Mouse (Mus musculus): ENCODE measurements around the gene Rcan3.
A peak's percentile ranks its signal among the peaks of the same experiment; 100 is the strongest.

Gene Rcan3

GRCm38 (mm10) chr4:135433443-135434394, at the start of gene Rcan3:
Rcan3 (minus strand) TSS chr4:135433853.
- DNase-seq: peak; percentile 72 to 86

DNA sequence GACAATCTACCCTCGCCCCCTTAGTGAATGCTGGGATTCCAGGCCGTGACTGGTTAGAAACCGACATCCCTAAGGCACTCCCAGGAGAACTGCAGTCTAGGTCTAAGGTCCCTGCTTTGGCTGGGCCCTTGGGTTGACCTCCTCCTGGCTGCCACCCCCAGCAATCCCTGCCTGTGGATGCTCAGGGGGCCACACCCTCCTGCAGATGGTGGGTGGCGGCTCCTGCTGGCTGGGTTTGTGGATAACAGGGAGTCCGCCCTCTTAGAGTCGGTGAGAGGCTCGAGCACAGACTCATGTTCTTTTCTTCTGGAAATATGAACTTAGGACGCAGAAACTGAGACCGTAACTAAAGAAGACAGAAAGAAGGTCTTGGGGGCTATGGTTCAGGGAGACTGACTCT, 46.7 kb upstream of the Rcan3 start:
- no peak for DNase-seq

DNA sequence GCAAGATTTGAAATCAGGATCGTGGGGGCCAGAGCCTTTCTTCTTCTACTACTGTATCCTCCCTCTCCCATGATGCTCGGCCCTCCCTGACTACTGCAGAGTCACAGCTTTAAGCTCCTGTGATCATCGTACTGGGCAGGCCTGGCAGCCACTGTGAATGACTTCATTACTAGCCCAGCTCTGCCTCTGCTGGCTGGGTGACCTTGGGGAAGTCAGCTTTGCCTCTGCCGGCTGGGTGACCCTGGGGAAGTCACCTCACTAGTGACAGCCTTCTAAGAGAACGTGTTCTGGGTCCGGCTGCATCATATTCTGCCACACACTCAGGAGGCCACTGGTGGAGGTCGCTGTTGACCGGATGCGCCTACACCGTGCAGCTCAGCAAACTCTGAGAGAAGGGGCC, 44.2 kb upstream of the Rcan3 start:
- DNase-seq: no peak

DNA sequence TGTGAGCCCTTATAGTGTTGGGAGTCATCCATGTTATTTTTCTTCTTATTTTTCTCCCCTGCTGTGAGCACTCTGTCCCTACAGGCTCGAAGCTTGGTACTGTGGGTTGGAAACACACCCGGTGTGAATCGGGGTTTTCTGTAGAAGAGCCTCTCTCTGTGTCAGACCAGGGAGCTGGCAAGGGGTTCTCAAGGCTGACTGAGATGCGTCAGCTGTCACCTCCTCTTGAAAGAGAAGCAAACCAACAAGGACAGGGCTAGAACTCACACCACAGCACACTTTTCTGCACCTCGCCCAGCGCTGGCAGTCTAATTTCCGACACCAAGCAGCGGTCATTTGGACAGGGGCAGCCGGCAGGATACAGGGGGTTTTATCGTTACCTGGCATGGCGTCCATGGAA, 29.8 kb upstream of the Rcan3 start:
- DNase-seq: no peak

- no peak for DNase-seq
These were observed 19.9 kb upstream of the Rcan3 start for GRCm38 (mm10) chr4:135453572-135453971.

DNA sequence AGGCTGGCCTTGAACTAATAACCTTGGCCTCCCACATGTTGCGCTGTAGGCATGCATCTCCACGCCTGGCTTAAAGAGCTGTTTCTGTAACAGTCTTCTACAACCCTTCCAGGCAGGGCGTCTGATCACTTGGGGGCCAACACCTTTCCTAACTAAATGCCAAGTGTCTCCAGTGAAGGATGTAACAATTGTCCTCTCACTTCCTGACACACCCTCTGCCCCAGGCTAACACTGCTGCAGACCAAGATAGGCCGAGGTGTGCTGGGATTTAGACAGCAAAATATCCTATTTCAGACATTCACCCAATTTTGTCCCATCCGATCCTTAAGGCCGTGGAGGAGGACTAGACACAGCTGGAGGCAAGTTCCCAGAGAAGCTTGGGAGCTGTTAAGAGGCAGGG, 19.5 kb upstream of the Rcan3 start:
- no peak for DNase-seq

DNA sequence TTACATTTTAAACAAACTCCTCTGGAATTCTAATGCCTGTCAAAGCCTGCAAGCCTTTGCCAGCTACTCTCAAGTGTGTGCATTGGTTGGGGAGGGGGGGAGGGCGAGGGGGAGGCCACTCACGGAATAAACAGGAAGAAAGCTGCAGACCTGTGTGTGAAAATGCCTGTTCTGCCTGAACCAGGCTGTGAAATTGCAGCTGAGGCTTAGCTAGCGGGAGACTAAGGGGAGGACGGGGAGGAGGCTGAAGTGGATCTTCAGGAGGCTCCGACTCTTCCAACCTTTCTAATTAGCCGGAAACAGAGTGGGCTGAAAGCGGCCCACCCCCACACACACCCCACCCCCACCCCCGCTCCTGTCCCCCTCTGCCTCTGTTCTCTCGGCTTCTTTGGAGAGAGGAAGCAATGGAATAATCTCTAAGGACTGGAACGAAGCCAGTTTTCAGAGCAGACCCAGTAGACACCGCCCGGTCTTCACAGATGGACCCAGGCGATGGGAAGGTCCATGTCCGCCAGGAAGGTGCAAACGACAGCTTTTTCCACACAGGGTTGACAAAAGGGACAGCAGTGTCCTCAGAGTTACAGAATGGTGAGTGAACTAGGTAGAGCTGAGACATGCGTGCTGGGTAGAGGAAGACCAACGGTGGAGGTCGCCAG, 17.8 kb upstream of the Rcan3 start:
- no peak for DNase-seq

GRCm38 (mm10) chr4:135442473-135442872, 8.8 kb upstream of the Rcan3 start:
- DNase-seq: no peak

GRCm38 (mm10) chr4:135439904-135440522, 6.4 kb upstream of the Rcan3 start:
- no peak for DNase-seq

- DNase-seq: no peak
These were observed 5.6 kb upstream of the Rcan3 start for GRCm38 (mm10) chr4:135439188-135439647.

- no peak for DNase-seq
These were observed 4.3 kb upstream of the Rcan3 start for GRCm38 (mm10) chr4:135437924-135438323.

- no peak for DNase-seq
These were observed 2.6 kb upstream of the Rcan3 start for GRCm38 (mm10) chr4:135436291-135436690.

DNA sequence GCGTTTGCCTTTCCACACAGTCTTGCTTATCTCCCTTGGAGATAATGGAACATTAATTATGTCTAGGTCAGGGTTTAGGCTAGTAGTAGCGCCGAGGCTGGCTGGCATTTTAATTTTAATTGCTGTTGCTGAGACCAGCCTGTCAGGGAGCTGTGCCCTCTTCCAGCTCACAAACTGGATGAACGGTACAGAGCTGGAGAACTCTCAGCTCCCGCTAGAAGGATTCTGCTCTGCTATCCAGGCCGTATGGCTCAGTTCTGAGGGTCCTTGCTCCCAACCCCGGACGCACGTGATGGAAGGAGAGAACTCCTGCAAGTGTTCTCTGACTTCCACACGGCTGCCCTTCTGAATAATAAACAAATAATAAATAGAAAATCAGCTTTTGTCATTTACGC, 739 bp upstream of the Rcan3 start:
- DNase-seq: no peak

- peak; percentile 48 to 53 for DNase-seq
These were observed 589 bp downstream of the Rcan3 start for GRCm38 (mm10) chr4:135433086-135433442.

DNA sequence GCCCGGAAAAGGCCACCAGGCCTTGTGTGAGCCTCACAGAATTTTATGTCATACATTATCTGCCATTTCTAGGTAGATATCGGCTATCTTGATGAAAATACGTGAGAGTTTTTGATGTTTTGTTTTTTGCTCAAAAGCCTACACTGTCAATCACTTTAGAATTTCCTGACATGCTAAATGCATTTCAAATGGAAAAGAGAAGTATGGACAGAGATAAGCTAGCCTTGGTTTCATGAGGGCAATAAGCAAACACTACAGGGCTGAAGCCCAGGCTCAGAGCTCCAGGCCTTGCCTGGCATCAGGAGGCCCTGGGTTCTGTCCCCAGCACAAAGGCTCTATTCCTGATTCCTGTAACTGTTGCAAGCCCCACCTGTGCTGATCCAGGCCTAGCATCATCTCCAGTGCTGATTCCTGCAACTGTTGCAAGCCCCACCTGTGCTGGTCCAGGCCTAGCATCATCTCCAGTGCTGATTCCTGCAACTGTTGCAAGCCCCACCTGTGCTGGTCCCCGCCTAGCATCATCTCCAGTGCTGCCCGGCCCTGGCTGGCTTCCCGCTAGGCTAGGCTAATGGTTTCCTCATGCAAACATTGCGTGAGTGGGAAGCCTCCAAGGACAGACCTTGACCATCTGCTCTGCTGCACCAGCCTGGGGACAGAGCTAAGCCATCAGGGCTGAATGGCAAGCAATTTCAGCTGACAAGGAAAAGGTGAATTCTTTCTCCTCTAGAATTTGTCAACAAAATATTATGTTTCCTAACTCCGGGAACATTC, 3.5 kb downstream of the Rcan3 start:
- peak; percentile 83 to 88 for DNase-seq

GRCm38 (mm10) chr4:135429383-135429782, 4.3 kb downstream of the Rcan3 start:
- no peak for DNase-seq

GRCm38 (mm10) chr4:135426587-135426986, 7.1 kb downstream of the Rcan3 start:
- DNase-seq: peak in 1 of 2 experiments; percentile 8

GRCm38 (mm10) chr4:135425625-135426024, 8.0 kb downstream of the Rcan3 start:
- peak; percentile 73 to 78 for DNase-seq

DNA sequence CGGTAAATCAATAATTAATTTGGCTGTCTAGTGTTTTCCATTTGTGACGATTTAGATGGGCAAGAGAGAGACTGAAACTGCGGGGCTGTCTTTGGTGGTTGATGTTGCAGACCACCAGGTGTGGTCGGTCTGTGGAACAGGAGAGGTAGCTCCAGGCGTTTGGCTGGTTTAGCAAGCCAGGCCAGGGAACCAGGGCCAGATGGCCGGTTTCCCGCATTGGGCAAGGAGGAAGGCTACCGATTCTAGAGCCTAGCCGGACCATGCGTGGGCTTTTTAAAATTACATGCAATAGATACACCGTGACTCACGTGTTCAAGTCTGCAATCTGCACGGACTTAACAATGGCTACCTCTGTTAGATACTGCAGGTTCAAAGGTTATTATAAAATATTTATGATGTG, 12.7 kb downstream of the Rcan3 start:
- peak; percentile 68 to 72 for DNase-seq

GRCm38 (mm10) chr4:135420416-135420815, 13.2 kb downstream of the Rcan3 start:
- no peak for DNase-seq

GRCm38 (mm10) chr4:135419996-135420395, 13.7 kb downstream of the Rcan3 start:
- no peak for DNase-seq

DNA sequence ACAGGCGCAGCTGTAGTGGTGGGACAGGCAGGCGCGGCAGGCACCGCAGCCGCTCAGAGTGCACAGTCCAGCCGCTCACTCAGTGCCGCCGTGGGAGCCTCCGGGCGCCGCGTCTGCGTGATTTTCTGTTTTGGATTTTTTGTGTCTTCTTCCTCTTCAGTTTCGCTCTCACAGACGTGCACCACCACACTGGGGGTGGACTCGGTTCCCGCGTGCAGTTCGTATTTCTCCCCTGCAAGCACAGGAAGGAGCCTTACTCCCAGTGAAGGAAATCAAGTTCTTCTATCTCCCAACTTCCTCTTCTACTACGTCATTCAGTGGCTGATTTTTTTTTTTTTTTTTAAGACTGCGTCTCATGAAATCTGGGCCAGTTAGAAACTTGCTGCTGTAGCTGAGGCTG, 17.3 kb downstream of the Rcan3 start:
- no peak for DNase-seq

DNA sequence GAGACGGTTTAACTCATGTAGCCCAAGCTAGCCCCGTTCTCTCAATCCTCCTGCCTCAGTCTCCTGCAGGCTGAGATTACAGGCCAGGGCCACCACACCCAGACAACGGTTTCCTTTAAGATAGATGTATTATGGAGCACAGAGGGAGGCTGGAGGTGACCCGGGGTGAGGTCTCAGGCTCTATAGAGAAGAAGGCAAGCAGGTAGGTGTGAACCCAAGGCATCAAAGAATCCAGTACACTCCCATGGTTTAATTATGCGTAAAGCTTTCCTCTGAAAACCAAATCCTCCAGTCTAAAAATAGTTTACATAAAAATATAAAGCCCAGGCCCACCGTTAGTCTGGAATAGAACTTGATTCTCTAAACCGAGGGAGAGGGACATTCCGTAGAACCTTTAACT, 20.2 kb downstream of the Rcan3 start:
- no peak for DNase-seq

All from cerebellum, adult 18-20 months (tissue).